Mouse (Mus musculus) forebrain, embryonic 10.5 days (tissue): ENCODE data around the gene Tspan18. TPM values are rescaled to one million over a fixed set of nuclear protein-coding genes. Genes with fewer than 3 reads are reported as not detected.

Experiments
- DNase-seq: peaks from one replicate; pipeline ENCODE4 v3.0.0-alpha.2; 2017; ENCODE audit warnings: low spot score; ENCODE audit errors: extremely low spot score
- H3K27ac ChIP-seq: fragments of 300-500 bp; sonication (generic); 2 replicates; pipeline ENCODE4 v1.5.1; 2016; ENCODE audit warnings: mild to moderate bottlenecking
- H3K27me3 ChIP-seq: fragments of 300-500 bp; sonication (generic); 2 replicates; pipeline ENCODE4 v1.6.1; 2016; ENCODE audit warnings: mild to moderate bottlenecking; ENCODE audit not compliant: poor library complexity, severe bottlenecking
- H3K36me3 ChIP-seq: fragments of 300-500 bp; sonication (generic); replicated peaks from 2 replicates; pipeline ENCODE4 v1.6.1; 2016; ENCODE audit warnings: mild to moderate bottlenecking, moderate library complexity
- H3K4me1 ChIP-seq: fragments of 300-500 bp; sonication (generic); 2 replicates; pipeline ENCODE4 v1.6.1; 2016
- H3K4me3 ChIP-seq: fragments of 300-500 bp; sonication (generic); 2 replicates; pipeline ENCODE4 v1.5.1; 2016; ENCODE audit warnings: mild to moderate bottlenecking, moderate library complexity
- H3K9me3 ChIP-seq: fragments of 300-500 bp; sonication (generic); 2 replicates; pipeline ENCODE4 v1.6.1; 2016; ENCODE audit warnings: mild to moderate bottlenecking, moderate library complexity
- WGBS: fragments of 180-500 bp; shearing (Covaris S2); methylation state at CpG from one replicate; pipeline ENCODE4 v1.1.7; 2016; 5-methylcytosine and 5-hydroxymethylcytosine counted together
- polyA plus RNA-seq: library from polyadenylated mRNA; unstranded; fragments of >200 nt; fragmentation: Nextera tagmentation; extraction: Ambion mirVana; gene quantifications from 2 replicates; pipeline ENCODE4 v1.2.1, GENCODE M21; 2016

The Tspan18 gene
- polyA plus RNA-seq, 1 experiment from 2014 or later, result 31.4 TPM

- no peaks in the 10 kb centered on the region for H3K36me3 ChIP-seq
- H3K9me3 ChIP-seq, result no peaks in the 10 kb centered on the region
- peaks cover 81% of the 10 kb centered on the region for H3K27me3 ChIP-seq
- WGBS, result 79% methylated on average over 20 of the region's 20 CpGs
- no peak for DNase-seq
- H3K4me3 ChIP-seq, result peak overlapping the region; percentile 40
- peaks cover 86% of the 10 kb centered on the region for H3K4me1 ChIP-seq
- H3K27ac ChIP-seq, result peak overlapping the region; percentile 81
Observed at GRCm38 (mm10) chr2:93177668-93178312, 156.5 kb downstream of the Tspan18 start.

GRCm38 (mm10) chr2:93176871-93177667 is 157.2 kb downstream of the Tspan18 start:
- Histone ChIP-seq H3K27me3 (peaks cover 78% of the 10 kb centered on the region), H3K4me1 (peaks cover 85% of the 10 kb centered on the region), H3K27ac (peak overlapping the region; percentile 81), H3K9me3 (no peaks in the 10 kb centered on the region), H3K36me3 (no peaks in the 10 kb centered on the region), H3K4me3 (peak overlapping the region; percentile 40)
- peak; percentile 82 for DNase-seq
- 2% methylated on average over 17 of the region's 17 CpGs for WGBS

- 17% methylated on average over 4 of the region's 4 CpGs for WGBS
- peak overlapping the region; percentile 40; the same call in 1 of the 2 replicates for H3K4me3 ChIP-seq
Observed at GRCm38 (mm10) chr2:93176193-93176798, 158.0 kb downstream of the Tspan18 start.

GRCm38 (mm10) chr2:93175721-93176120 is 158.6 kb downstream of the Tspan18 start:
- Histone ChIP-seq H3K27me3 (peaks cover 77% of the 10 kb centered on the region), H3K4me3 (no peak overlapping the region), H3K27ac (peak overlapping the region; percentile 81), H3K4me1 (peaks cover 92% of the 10 kb centered on the region), H3K36me3 (no peaks in the 10 kb centered on the region), H3K9me3 (no peaks in the 10 kb centered on the region)
- no peak for DNase-seq
- 65% methylated on average over 2 of the region's 2 CpGs for WGBS

More at GRCm38 (mm10) chr2:93176193-93176798, 158.0 kb downstream of the Tspan18 start:
- Histone ChIP-seq H3K4me1 (peaks cover 88% of the 10 kb centered on the region), H3K9me3 (no peaks in the 10 kb centered on the region), H3K27ac (peak overlapping the region; percentile 81), H3K27me3 (peaks cover 77% of the 10 kb centered on the region), H3K36me3 (no peaks in the 10 kb centered on the region)
- no peak for DNase-seq

GRCm38 (mm10) chr2:93175278-93175677 is 159.0 kb downstream of the Tspan18 start:
- whole genome bisulfite sequencing, result 31% methylated on average over 5 of the region's 5 CpGs
- peaks cover 90% of the 10 kb centered on the region for H3K4me1 ChIP-seq
- no peaks in the 10 kb centered on the region for H3K9me3 ChIP-seq
- H3K36me3 ChIP-seq, result no peaks in the 10 kb centered on the region
- DNase-seq, result no peak
- peaks cover 77% of the 10 kb centered on the region for H3K27me3 ChIP-seq
- H3K27ac ChIP-seq, result peak overlapping the region; percentile 81
- no peak overlapping the region for H3K4me3 ChIP-seq

GRCm38 (mm10) chr2:93174159-93174558 is 160.1 kb downstream of the Tspan18 start:
- H3K27me3 ChIP-seq, result peaks cover 73% of the 10 kb centered on the region

GRCm38 (mm10) chr2:93172460-93172859 is 161.8 kb downstream of the Tspan18 start:
- H3K36me3 ChIP-seq, result no peaks in the 10 kb centered on the region
- H3K27ac ChIP-seq, result peak overlapping the region; percentile 62; the same call in 1 of the 2 replicates
- H3K9me3 ChIP-seq, result no peaks in the 10 kb centered on the region
- H3K4me3 ChIP-seq, result no peak overlapping the region
- peaks cover 56% of the 10 kb centered on the region for H3K27me3 ChIP-seq
- DNase-seq, result no peak
- peaks cover 63% of the 10 kb centered on the region for H3K4me1 ChIP-seq
- WGBS, result 53% methylated on average over 5 of the region's 5 CpGs

More at GRCm38 (mm10) chr2:93174159-93174558, 160.1 kb downstream of the Tspan18 start:
- WGBS, result 8% methylated on average over 5 of the region's 5 CpGs
- H3K36me3 ChIP-seq, result no peaks in the 10 kb centered on the region
- peaks cover 79% of the 10 kb centered on the region for H3K4me1 ChIP-seq
- DNase-seq, result peak; percentile 41
- H3K4me3 ChIP-seq, result no peak overlapping the region; the same call in 1 of the 2 replicates
- peak overlapping the region; percentile 81 for H3K27ac ChIP-seq
- H3K9me3 ChIP-seq, result no peaks in the 10 kb centered on the region

- WGBS, result 82% methylated on average over 6 of the region's 6 CpGs
- Histone ChIP-seq H3K27ac (peak overlapping the region; percentile 12; the same call in 1 of the 2 replicates), H3K27me3 (peaks cover 52% of the 10 kb centered on the region), H3K9me3 (no peaks in the 10 kb centered on the region), H3K36me3 (no peaks in the 10 kb centered on the region), H3K4me3 (no peak overlapping the region), H3K4me1 (peaks cover 58% of the 10 kb centered on the region)
- DNase-seq, result no peak
Observed at GRCm38 (mm10) chr2:93171929-93172328, 162.4 kb downstream of the Tspan18 start.

GRCm38 (mm10) chr2:93170845-93171200 is 163.5 kb downstream of the Tspan18 start:
- Histone ChIP-seq H3K27me3 (peaks cover 43% of the 10 kb centered on the region), H3K4me1 (peaks cover 54% of the 10 kb centered on the region), H3K4me3 (no peak overlapping the region), H3K27ac (peak overlapping the region; percentile 12; the same call in 1 of the 2 replicates), H3K36me3 (no peaks in the 10 kb centered on the region), H3K9me3 (no peaks in the 10 kb centered on the region)
- WGBS, result 95% methylated on average over 5 of the region's 5 CpGs
- no peak for DNase-seq

- WGBS, result 83% methylated on average over 19 of the region's 19 CpGs
- DNase-seq, result no peak
- peaks cover 49% of the 10 kb centered on the region for H3K4me1 ChIP-seq
- H3K9me3 ChIP-seq, result no peaks in the 10 kb centered on the region
- H3K27ac ChIP-seq, result no peak overlapping the region
- no peaks in the 10 kb centered on the region for H3K36me3 ChIP-seq
- no peak overlapping the region for H3K4me3 ChIP-seq
- peaks cover 41% of the 10 kb centered on the region for H3K27me3 ChIP-seq
Observed at GRCm38 (mm10) chr2:93170156-93170844, 164.0 kb downstream of the Tspan18 start.

GRCm38 (mm10) chr2:93166734-93167406 is 167.4 kb downstream of the Tspan18 start:
- Histone ChIP-seq H3K36me3 (no peaks in the 10 kb centered on the region), H3K27me3 (peaks cover 28% of the 10 kb centered on the region), H3K4me1 (peaks cover 28% of the 10 kb centered on the region), H3K4me3 (no peak overlapping the region), H3K9me3 (no peaks in the 10 kb centered on the region), H3K27ac (peak overlapping the region; percentile 44; the same call in 1 of the 2 replicates)
- no peak for DNase-seq
- 85% methylated on average over 14 of the region's 14 CpGs for WGBS

GRCm38 (mm10) chr2:93166295-93166694 is 168.0 kb downstream of the Tspan18 start:
- no peak overlapping the region for H3K4me3 ChIP-seq
- WGBS, result 86% methylated on average over 6 of the region's 6 CpGs
- H3K9me3 ChIP-seq, result no peaks in the 10 kb centered on the region
- DNase-seq, result no peak
- 0 out of 2 replicates have a peak overlapping the region, but pooled peaks have one; percentile 44 for H3K27ac ChIP-seq
- peaks cover 24% of the 10 kb centered on the region for H3K4me1 ChIP-seq
- H3K36me3 ChIP-seq, result no peaks in the 10 kb centered on the region
- peaks cover 22% of the 10 kb centered on the region for H3K27me3 ChIP-seq
